Mouse (Mus musculus): ENCODE measurements around the gene Fam120c. TPM values are rescaled to one million over a fixed set of nuclear protein-coding genes. Genes with fewer than 3 reads are reported as not detected.

Gene Fam120c
- polyA plus RNA-seq, 1 experiment from 2014 or later = 0.58 TPM

DNA sequence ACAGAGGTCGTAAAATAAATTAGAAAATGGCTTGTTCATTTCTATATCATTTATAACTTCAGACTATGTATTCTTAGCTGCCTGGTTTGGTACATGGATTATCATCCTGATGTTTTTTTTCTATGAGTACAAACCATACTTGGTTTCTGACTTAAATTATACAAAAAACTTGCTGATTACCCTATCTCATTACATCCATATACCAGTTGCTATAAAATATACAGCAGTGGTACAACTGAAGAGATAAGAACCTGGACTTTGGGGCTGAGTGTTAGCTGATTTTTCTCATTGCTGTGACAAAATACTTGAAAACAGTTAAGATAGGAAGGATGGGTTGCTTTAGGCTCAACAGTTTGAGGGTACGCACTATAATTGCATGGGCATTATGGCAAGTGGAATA is 169.7 kb downstream of the Fam120c start:
- no peak overlapping the region for H3K27ac ChIP-seq (ENCODE audit: low read depth)
- no peak overlapping the region for H3K4me2 ChIP-seq (ENCODE audit: low read depth, low read length)
- no peak for TF ChIP-seq CTCF (IDR thresholded peaks at IDR 0.05; ENCODE audit: low read depth)
- no peak for TF ChIP-seq EP300 (IDR thresholded peaks at IDR 0.05; ENCODE audit: low read depth)
- no peaks in the 10 kb centered on the region for H3K36me3 ChIP-seq (replicated peaks; ENCODE audit: insufficient read depth, low read length)
- ATAC-seq = no peak
- no peak overlapping the region for H3K9ac ChIP-seq (replicated peaks)
- no peak overlapping the region for H3K4me3 ChIP-seq (ENCODE audit: low read depth, low read length)
- H3K27me3 ChIP-seq (ENCODE audit: insufficient read depth, low read length) = no peaks in the 10 kb centered on the region
- H3K9me3 ChIP-seq (ENCODE audit: low read length) = no peaks in the 10 kb centered on the region
- H3K4me1 ChIP-seq (ENCODE audit: insufficient read depth) = no peaks in the 10 kb centered on the region
- DNase-seq = no peak
- WGBS (ENCODE audit: insufficient replicate concordance) = 73% methylated on average over 2 of the region's 2 CpGs

DNA sequence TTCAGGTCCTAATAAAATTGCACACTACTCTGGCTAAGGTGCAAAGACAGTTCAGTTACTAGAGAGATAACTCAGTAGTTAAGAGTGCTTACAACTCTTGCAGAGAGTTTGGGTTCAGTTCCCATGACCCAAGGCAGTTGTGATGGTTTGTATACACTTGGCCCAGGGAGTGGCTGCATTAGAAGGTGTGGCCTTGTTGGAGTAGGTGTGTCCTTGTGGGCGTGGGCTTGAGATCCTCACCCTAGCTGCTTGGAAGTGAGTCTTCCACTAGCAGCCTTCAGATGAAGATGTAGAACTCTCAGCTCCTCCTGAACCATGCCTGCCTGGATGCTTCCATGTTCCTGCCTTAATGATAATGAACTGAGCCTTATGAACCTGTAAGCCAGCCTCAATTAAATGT is 174.2 kb downstream of the Fam120c start:
- Histone ChIP-seq H3K27me3 (ENCODE audit: insufficient read depth, low read length) (no peaks in the 10 kb centered on the region), H3K36me3 (replicated peaks; ENCODE audit: insufficient read depth, low read length) (no peaks in the 10 kb centered on the region), H3K4me1 (ENCODE audit: insufficient read depth) (no peaks in the 10 kb centered on the region), H3K27ac (ENCODE audit: low read depth) (no peak overlapping the region), H3K9me3 (ENCODE audit: low read length) (no peaks in the 10 kb centered on the region), H3K4me3 (ENCODE audit: low read depth, low read length) (no peak overlapping the region), H3K4me2 (ENCODE audit: low read depth, low read length) (no peak overlapping the region), H3K9ac (replicated peaks) (no peak overlapping the region)
- 55% methylated on average over 1 of the region's 1 CpGs for WGBS (ENCODE audit: insufficient replicate concordance)
- DNase-seq (peak; percentile 15), ATAC-seq (no peak)
- TF ChIP-seq CTCF (IDR thresholded peaks at IDR 0.05; ENCODE audit: low read depth) = no peak
- TF ChIP-seq EP300 (IDR thresholded peaks at IDR 0.05; ENCODE audit: low read depth) = no peak

DNA sequence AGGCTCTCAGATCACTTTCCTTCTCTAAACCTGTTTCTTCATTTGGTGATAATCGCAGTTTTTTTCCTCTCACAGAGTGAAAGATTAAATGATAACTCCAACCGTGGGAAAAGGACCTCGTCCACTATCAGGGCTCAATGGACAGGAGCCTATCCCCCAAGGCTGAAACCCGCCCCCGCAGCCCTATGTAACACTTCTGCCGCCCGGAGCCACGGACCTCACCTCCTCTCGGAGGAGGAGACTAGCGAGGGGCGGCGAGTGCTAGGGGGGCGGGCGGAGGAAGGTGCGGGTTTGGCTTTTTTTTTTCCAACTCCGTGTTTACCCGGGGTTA is 176.1 kb downstream of the Fam120c start:
- WGBS (ENCODE audit: insufficient replicate concordance) = 20% methylated on average over 17 of the region's 17 CpGs
- no peaks in the 10 kb centered on the region for H3K27me3 ChIP-seq (ENCODE audit: insufficient read depth, low read length)
- peak overlapping the region; percentile 70 for H3K4me3 ChIP-seq (ENCODE audit: low read depth, low read length)
- TF ChIP-seq CTCF (IDR thresholded peaks at IDR 0.05; ENCODE audit: low read depth) (no peak), EP300 (IDR thresholded peaks at IDR 0.05; ENCODE audit: low read depth) (0 out of 2 replicates have a peak, but pooled peaks have one; percentile 2)
- ATAC-seq = no peak
- peak overlapping the region; percentile 69 for H3K9ac ChIP-seq (replicated peaks)
- H3K4me2 ChIP-seq (ENCODE audit: low read depth, low read length) = peak overlapping the region; percentile 82
- H3K36me3 ChIP-seq (replicated peaks; ENCODE audit: insufficient read depth, low read length) = peaks cover 5% of the 10 kb centered on the region; the same call in 1 of the 2 replicates
- no peaks in the 10 kb centered on the region for H3K9me3 ChIP-seq (ENCODE audit: low read length)
- DNase-seq = no peak
- H3K27ac ChIP-seq (ENCODE audit: low read depth) = peak overlapping the region; percentile 100
- H3K4me1 ChIP-seq (ENCODE audit: insufficient read depth) = no peaks in the 10 kb centered on the region

DNA sequence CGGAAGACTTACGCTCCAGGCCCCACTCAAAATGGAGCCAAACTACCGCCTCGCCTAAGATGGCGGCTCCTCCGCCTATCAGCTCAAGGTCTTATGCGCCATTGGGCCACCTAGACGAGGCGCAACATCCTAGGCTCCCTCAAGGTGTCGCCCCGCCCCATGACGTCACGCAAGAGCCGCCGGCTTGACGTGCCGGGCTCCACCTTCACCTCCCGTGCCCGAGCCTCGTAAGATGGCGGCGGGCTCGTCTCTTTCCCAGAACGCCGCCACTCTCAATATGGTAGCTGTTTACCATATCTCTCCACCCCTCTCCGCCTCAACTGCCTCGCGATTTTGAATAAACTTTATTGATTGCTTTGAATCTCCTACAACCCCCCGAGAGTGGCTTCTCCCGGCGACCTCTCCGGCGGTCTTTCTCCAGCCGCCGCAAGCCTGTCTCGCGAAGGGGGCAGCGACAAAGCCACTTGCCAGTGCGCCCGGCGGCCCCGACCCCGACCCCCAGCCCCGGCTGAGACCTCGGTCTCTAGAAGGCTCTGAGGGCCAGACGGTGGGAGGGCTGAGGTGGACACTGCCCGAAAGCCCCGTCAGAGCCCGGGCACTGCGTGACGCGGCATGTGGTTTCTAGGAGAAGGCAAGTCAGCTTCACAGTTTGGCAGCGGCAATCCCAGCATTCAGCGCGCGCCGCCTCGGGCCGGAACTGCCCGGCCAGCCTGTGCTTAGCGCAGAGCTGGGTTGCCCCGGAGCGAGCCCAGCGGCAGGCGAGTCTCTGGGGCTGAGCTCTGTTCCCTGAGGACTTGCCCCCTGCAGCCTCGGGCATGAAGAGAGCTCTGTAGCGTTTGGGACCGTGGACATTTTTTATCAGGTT is 176.7 kb downstream of the Fam120c start, which contains the start of gene Phf8:
Gene Phf8, plus strand, starts transcription at position 215 of the 865 bp plus-strand sequence.
- Histone ChIP-seq H3K4me1 (ENCODE audit: insufficient read depth) (no peaks in the 10 kb centered on the region), H3K27me3 (ENCODE audit: insufficient read depth, low read length) (no peaks in the 10 kb centered on the region), H3K9me3 (ENCODE audit: low read length) (no peaks in the 10 kb centered on the region), H3K36me3 (replicated peaks; ENCODE audit: insufficient read depth, low read length) (peaks cover 5% of the 10 kb centered on the region; the same call in 1 of the 2 replicates), H3K27ac (ENCODE audit: low read depth) (peak within 1 kb of the TSS; percentile 100), H3K4me3 (ENCODE audit: low read depth, low read length) (peak within 1 kb of the TSS; percentile 70), H3K4me2 (ENCODE audit: low read depth, low read length) (peak within 1 kb of the TSS; percentile 82), H3K9ac (replicated peaks) (peak within 1 kb of the TSS; percentile 85)
- TF ChIP-seq CTCF (IDR thresholded peaks at IDR 0.05; ENCODE audit: low read depth) (peak; percentile 37), EP300 (IDR thresholded peaks at IDR 0.05; ENCODE audit: low read depth) (peak; percentile 3; the same call in 1 of the 2 replicates)
- ATAC-seq (peak; percentile 95), DNase-seq (peak; percentile 95)
- WGBS (ENCODE audit: insufficient replicate concordance) = 21% methylated on average over 58 of the region's 68 CpGs

Other genes starting within 250 kb of the Fam120c start
- gene Tsr2, start 247.6 kb upstream of the Fam120c start, polyA plus RNA-seq (2015; fragmentation: Nextera tagmentation; extraction: Ambion mirVana) = 9.4 and 9.9 TPM in 2 replicates
- gene Wnk3, start 146.1 kb upstream of the Fam120c start, polyA plus RNA-seq (2015; fragmentation: Nextera tagmentation; extraction: Ambion mirVana) = not detected in 2 replicates
- gene Phf8, start 176.5 kb downstream of the Fam120c start, polyA plus RNA-seq (2015; fragmentation: Nextera tagmentation; extraction: Ambion mirVana) = 3.7 and 4.6 TPM in 2 replicates